Mouse (Mus musculus) spleen, postnatal 0 days (tissue): ENCODE measurements around the gene Exoc3l4. TPM values are rescaled to one million over a fixed set of nuclear protein-coding genes. Genes with fewer than 3 reads are reported as not detected.

Experiments
- polyA plus RNA-seq: library from polyadenylated mRNA; unstranded; fragments of >200 nt; fragmentation: Nextera tagmentation; extraction: Ambion mirVana; gene quantifications from 2 replicates; pipeline ENCODE4 v1.2.1, GENCODE M21; 2015

Gene Exoc3l4
- polyA plus RNA-seq = 8.8 and 10.7 TPM in 2 replicates

DNA sequence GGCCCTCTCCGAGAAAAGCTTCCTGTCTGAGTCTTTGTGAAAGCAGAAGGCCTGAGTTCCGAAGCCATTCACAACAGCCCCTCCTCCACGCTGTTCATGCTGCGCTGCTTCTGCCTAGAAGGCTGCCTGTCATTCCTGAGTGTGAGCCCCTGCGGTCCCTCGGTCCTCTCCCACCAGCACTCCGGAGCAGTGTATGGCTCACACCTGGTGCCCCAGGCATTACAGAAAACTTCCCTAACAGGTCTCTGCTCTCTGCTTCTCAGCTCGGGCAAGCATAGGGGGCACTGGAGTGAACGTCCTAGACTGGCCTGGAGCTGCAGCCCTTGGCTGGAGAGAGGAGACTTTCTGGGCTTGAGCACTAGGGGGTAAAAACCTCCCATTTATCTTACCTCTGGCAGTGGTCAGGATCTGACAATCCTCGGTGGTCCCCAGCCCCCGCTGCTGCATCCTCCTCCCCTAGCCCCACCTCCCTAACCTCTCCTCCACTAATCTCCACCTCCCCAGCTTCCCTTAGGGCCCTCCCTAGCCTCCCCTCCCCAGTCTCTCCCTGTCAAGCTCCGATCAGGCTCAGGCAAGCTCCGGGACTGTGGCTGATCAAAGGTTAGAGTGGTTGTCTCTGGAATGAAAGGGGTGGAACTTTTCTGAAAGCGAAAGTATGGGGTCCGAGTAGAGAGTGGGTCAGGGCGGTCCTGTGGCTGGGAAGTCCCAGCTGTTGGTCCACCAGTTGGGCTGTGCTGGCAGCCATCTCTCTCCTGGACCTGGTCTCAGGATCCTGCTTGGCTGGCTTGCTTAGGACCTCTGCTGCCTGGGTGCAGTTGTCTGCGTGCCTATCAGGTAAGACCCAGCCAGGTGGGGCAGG is at the start of gene Exoc3l4:
Gene Exoc3l4, plus strand, starts transcription at position 97 of the 859 bp plus-strand sequence.

DNA sequence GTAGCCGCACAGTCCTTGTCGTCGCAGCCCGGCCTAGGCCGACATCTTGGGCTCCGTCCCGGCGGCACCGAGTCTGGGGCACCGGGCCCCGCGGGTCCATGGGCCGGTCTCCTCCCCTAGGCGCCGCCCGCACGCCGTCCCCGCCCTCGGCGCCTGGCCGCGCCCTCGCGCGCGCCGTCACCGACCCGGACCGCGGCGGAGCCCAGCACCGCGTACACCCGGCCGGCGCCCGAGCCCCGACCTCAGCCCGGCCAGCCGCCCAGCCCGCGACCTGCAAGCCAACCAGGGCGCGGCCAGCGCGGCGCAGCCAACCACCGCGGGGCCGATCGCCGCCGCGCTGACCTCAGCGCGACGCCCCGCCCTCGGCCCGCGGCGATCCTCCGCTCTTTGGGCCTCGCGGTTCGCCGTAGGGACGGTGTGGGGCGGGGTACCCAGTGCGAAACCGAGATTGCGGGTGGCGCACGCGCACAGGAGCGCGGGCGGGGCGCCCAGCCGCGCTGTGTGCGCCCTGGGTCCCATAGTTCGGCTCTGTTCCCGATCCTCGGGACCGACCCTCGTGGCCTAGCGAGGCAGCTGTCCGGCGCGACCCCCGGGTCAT is 39.3 kb upstream of the Exoc3l4 start, which contains the start of gene Cdc42bpb:
Gene Cdc42bpb, minus strand, starts transcription at position 343 of the 598 bp plus-strand sequence.

DNA sequence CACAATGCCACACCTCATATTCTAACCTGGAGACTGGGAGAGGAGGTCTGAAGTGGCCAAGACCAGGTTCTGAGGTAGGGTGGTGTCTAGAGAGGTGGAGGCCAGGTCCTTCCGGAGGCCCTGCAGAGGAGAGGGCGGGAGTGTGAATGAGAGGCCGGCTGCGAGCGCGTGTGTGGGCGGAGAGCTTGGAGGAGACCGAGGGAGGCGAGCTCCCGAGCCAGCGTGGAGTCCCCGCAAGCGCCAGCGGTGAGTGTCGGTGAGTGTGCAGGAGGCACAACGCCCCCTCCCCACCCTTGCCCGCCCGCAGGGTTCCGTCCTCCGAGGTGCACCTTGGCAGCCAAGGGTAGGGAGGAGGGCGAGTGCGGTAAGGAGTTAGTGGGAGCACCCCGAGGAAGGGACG is 10.2 kb upstream of the Exoc3l4 start, which contains the start of gene Lbhd2:
Gene Lbhd2, plus strand, starts transcription at position 188 of the 400 bp plus-strand sequence.

DNA sequence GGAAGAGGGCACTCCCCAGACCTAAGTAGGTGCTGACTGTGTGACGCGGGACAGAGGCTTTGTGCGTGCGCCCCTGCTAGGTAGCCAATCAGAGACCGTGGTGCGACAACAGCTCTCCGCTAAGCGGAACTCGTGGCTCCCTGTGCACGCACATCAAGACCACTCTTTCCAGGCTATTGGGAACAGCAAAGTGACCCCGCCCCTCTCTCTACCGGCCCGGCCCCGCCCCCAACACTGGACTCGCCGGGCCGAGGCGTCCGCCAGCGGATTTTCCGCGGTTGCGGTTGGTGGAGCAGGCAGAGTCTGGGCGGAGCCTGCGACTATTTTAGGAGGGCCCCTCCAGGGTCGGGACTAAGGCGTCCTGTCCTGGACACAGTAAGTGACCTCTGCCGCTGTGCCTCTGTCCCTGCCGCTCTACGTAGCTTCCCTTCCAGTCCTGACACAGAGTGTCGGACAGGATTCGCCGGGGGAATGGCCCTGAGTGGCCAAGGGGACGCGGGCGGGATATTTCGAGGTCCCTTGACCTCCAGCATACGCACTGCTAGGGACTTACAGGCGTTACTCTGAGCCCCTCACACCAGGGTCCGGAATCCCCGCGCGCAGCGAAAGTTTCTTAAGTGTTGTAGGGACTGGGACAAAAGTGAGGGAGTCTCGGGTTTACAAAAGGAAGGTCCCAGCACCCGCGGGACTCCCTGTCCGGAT is 25.6 kb downstream of the Exoc3l4 start, which contains the start of gene Tnfaip2:
Gene Tnfaip2, plus strand, starts transcription at position 161 of the 702 bp plus-strand sequence.

Other genes with a start within 250 kb of the Exoc3l4 start
- not detected in 2 replicates for gene 4930595D18Rik, start 232.5 kb upstream of the Exoc3l4 start, polyA plus RNA-seq
- gene Amn, start 145.9 kb upstream of the Exoc3l4 start, polyA plus RNA-seq = 0.46 TPM in 1 of 2 replicates, not detected in the other
- gene Cdc42bpb, start 39.3 kb upstream of the Exoc3l4 start, polyA plus RNA-seq = 8.7 and 10.6 TPM in 2 replicates
- gene Lbhd2, start 10.2 kb upstream of the Exoc3l4 start, polyA plus RNA-seq = 0.95 and 1.4 TPM in 2 replicates
- gene Tnfaip2, start 25.5 kb downstream of the Exoc3l4 start, polyA plus RNA-seq = 175 and 180 TPM in 2 replicates
- 1.7 and 4.0 TPM in 2 replicates for gene Gm266, start 68.8 kb downstream of the Exoc3l4 start, polyA plus RNA-seq
- gene Eif5, start 121.0 kb downstream of the Exoc3l4 start, polyA plus RNA-seq = 549 and 600 TPM in 2 replicates
- 26.0 and 28.7 TPM in 2 replicates for gene Mark3, start 157.5 kb downstream of the Exoc3l4 start, polyA plus RNA-seq